Mouse (Mus musculus): ENCODE results near the gene Cdk5rap2. TPM values are rescaled to one million over a fixed set of nuclear protein-coding genes. Genes with fewer than 3 reads are reported as not detected.
A peak's percentile ranks its signal among the peaks of the same experiment; 100 is the strongest.

Cdk5rap2 gene
- total RNA-seq, 1 experiment from 2014 or later, result 17.7 TPM

DNA sequence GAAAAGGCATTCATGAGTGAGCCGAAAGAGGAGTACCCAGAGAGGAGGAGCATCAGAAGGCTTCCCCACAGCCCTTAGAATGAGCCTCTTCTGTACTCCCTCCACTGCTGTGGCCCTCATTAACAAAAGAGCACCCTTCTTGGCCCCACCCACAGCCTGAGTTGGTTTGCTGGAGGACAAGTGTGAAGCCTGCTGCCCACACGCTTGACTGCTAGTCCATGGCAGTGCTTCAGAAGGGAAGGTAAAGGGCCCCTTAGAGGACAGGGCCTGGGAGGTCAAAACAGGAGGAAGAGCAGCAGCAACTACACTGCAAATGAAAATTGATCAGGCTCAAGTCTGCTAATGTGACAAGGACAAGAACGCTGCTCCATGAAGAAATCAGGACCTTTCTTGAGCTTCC is 56.6 kb downstream of the Cdk5rap2 start:
- DNase-seq, result no peak

DNA sequence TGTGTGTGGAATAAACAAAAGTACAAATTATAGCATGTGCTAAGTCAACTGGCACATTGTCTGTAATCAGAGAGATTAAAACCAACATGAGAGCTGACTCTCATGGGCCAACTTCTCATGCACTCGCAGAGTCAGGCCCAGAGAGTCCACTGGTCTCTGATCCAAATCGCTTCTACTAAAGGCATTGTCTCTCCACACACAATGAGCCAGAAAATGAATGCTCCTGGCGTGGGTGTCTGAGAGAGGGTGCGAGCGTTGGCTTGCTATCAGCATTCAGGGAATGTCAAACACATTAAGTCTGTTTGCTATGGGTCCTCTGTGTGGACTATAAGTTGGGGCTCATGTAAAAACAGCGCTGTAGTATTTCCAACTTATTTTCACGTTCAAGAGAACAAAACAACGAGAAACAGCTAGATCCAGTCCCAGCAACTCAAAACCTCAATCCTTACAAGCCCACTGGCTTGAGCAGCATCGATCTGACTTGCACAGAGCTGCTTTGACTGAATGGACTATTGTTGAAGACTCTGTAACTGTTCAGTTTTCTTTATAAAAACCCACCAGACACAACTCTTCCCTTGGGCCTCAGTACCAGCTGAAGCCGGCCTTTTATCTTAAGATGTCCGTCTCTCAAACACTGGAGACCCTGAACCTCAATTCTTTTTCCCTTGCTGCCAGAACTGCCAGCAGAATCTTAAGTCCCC is 74.6 kb downstream of the Cdk5rap2 start:
- DNase-seq, result no peak

DNA sequence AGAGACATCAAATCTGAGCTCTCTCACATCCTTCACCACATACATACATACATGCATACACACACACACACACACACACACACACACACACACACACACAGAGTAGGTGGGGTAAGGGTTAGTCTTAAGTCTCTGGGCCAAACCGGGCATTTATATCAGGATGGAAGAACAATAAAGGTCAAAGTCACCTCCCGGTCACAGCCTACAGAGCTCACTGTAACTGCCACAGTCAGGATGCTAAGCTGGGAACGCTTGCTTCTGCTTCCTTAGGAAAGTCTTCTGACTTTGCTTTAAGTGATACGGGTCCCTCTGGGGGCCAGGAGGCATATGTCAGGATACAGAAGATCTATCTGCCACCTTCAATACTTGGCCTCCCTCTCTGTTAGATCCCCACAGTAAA is 75.2 kb downstream of the Cdk5rap2 start:
- DNase-seq, result no peak

DNA sequence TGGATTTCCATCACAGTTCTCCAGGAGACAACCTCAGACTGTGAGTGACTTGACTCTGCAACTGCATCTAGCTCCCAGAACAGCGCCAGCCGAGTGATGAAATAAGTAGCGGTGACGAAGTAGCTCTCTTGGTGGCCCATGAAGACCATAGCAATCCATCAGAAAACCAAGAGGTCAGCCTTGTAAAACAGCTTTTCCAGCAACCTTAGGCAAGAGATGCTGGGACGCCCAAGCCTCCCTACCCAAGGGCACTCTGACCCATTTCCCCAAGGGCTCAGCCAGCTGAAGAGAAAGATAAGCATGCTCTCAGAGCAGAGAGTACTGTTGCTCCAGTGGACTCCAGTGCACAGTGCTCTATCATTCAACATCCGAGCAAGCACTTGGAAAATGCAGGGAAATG is 77.3 kb downstream of the Cdk5rap2 start:
- DNase-seq, result peak; percentile 77

DNA sequence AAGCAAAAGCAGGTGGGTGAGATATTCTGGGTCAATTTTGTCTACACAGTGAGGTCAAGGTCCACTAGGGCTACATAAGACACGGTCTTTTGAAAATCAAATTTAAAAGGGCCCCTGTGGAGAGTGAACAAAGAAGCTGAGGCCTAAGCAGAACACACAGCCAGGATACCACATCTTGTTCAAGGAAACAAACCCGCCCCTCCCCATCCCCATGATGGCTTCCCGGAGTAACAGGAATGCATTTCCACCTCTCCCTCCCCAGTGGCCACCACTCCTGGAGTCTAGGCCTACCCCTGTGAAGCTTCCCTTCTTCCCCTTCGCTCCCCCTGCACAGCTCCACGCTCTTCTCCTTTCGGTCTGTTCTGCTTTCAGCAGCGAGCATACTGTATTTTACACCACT is 77.7 kb downstream of the Cdk5rap2 start:
- no peak for DNase-seq

DNA sequence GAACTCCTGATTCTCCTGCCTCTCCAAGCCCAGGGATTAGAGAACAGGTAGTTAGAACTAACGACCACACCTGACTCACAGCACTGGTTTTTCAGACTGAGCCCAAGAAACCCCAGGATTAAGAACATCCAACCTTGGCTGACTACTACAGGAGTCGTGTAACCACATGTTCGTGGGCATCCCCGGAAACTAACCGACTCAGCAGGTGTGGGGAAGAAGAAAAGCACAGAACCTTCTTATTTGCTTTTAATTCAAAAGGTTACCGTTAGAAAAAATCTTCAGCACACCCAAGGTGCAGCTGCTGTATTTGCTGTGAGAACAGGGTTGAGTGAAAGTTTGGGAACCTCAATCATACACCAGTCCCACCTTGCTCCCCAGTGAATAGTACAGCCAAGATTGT is 79.1 kb downstream of the Cdk5rap2 start:
- no peak for DNase-seq

DNA sequence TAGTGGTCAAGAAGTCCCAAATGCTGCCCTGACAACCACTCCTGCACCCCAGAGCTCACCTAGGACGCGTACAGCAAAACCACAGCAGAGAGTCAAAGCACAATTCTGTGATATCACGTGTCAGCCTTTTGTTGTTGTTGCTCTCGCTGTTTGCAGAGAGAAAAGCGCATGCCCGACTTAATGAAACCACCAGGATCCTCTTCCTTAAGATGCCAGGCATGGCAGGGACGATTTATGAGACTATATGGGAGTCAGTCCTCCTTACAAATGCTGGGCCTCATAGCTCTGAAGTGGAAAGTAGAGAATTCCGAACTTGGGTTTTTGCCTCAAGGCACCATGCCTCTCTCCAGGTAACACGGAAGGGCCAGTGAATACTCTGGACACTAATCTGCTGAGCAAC is 82.2 kb downstream of the Cdk5rap2 start:
- no peak for DNase-seq

DNA sequence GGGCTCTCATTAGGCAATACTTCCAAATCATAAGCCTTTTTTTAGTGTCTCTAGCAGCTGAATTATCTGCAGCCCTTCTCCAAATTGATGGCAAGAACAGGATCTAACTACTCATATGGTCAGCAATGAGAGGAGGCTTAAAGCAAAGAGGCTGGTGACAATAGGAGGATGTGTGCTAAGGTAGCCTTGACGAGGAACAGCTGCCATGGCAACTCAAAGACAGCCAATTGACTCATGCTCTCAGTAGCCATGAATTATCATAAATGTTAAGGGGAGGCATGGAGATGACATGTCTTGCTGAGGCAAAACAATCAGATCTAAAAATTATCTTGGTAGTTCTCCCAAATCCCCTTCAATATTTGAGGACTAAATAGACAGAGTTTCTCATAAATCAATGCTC is 82.8 kb downstream of the Cdk5rap2 start:
- DNase-seq, result peak; percentile 22

DNA sequence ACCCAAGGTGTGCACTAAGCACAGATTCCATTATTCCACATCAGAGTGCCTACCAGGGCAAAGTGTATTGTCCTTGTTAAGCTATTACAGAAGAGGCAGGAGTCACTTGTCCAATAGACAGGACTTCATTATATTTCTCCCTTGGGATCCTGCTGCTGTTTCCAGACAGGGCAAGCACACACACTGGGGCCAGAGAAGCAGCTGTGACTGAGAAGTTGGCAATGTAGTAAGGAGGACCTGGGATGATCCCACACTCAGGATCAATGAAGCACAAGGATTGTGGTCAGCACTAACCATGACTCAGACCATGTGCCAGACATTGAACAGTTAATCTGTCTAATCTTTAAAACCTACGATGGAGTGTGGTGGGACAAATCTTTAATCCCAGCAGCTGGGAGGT is 88.7 kb downstream of the Cdk5rap2 start:
- no peak for DNase-seq

DNA sequence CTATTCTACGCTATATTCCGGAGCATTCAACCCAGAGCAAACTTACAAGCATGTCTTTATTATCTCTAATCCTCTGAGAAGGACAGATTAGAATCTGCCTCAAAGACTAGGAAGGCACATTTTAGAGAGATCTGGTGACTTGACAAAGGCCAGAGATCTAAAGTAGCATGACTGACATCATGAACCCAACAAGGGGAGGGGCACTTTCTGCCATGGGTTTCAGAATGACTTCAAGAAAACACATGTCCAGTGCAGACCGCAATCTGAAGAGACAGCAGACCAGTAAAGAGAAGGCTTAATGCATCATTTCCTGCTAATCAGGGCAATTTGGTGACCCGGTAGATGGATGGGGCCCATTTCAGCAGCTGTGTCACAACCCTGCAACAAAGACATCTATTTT is 98.1 kb downstream of the Cdk5rap2 start:
- DNase-seq, result no peak

DNA sequence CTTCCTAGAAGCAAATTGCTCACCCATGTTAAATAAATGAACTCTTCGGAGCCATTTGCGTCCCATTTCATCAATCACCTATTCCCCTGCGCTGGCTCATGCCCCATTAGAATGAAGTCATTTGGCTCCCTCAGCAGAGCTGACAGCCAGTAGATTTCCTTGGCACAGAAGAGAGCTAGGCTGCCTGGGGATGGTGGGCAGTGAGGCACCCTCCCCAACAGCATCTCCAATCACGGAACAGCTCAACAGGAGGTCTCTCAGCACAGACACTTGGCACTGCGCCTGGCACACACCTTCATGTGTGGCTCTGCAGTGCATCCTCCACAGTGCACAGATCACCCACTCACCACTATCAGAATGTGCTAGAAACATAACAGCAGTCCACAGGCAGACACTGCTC is 98.7 kb downstream of the Cdk5rap2 start:
- DNase-seq, result peak; percentile 48

DNA sequence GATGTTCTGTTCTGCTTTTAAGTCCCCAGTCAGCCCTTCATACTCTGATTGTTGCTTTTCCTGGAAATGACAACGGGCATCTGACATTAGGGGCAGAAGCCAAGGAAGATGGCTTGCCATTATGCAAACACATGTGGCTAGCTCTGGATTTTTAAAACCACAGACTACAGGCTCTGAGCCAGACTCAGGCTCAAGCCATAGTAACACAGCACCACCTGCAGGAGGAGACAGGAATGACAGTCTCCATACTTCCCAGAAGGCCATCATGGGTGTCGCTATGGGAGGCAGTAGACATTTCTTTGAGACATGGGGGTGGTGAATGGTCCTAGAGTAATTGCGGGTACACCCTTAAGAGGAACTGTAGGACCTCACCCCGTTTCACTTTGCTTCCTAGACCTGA is 103.0 kb downstream of the Cdk5rap2 start:
- DNase-seq, result peak; percentile 84

DNA sequence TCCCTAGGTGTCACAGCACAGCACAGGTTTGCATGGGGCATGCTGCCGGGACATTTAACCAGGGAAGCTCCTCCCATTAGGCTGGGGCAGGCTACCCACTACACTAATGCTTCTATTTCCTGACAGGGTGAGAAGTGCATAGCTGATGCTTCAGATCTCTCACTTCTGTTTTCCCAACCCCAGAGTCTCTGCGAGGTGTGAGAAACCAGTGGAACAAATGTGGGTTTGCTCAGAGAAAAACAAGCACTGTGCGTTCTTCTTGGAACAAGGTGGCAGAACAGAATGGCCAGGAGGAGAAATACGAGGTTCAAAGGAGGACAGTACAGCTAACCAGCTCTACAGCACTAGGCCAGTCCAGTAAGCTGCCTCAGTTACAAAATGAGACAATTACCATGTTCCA is 106.4 kb downstream of the Cdk5rap2 start:
- no peak for DNase-seq

DNA sequence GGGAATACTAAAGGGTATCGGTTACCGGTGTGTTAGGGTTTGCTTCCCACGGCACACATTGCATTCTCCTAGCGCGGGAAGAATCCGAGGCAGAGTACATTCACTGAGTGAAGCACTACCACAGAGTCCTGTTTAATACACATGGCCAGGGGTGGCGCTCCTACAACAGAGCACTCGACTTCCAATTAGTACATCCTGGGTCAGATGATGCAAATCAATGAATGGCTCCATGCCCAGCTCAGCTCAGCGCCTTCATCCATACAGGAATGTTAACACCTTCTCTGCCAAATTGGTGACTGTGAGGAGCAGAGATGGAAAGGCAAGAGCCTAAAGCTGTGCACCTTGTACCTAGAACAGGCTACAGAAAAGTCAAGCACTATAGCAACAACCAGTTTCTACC is 109.1 kb downstream of the Cdk5rap2 start:
- DNase-seq, result no peak

DNA sequence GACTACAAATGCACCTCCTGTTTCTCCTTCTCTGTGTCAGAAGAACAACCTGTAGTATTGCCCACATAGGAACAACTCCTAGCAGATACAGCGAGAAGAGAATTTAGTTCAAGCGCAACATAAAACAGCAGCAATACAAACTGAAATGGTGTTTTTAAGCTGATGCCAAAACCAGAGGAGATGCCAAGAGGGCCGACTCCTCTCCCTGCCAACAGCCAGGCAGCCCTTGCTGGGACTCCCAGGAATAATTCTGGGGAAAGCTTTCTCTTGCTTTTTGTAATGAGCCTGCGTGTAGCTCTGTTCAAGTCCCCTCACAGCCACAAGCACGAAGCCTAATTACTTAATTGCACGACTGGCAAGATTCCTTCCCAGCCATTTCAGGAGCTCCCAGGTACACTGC is 120.9 kb downstream of the Cdk5rap2 start:
- DNase-seq, result no peak

DNA sequence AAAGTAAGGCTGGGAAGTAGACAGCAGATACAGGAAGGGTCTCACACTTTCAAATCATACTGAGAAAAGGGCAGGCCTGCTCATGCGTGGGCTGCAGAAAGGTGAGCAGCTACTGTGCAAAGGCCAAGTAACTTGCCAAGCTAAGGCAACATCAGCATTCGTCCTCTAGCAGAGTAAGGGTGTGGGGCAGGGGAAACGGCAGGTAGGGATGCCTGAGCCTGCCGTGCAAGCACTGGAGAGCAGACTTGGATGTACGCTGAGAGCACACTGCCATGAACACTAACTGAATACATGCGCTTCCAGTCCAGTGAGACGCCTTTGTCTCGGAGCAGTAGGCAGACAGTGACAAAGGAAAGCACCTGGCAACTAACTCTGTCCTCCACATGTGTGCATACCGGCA is 127.1 kb downstream of the Cdk5rap2 start:
- DNase-seq, result no peak

DNA sequence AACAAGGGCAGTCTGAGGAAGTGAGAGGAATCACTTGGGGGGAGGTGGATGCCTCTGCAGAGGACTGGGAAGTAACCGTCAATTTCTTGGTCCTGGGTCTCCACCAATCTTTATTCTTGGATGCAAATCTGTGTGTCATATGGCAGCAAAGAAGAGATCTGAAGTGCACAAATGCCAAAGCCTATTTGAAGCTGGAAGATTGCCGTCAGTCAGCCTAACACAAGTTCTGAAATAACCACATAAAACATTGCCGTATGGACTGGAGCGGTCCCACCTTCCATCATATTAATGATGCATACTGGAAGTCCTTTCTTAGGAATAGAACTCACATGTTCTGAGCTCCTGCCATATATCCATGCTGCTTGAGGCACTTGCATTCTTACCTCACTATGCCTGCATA is 131.4 kb downstream of the Cdk5rap2 start:
- no peak for DNase-seq

DNA sequence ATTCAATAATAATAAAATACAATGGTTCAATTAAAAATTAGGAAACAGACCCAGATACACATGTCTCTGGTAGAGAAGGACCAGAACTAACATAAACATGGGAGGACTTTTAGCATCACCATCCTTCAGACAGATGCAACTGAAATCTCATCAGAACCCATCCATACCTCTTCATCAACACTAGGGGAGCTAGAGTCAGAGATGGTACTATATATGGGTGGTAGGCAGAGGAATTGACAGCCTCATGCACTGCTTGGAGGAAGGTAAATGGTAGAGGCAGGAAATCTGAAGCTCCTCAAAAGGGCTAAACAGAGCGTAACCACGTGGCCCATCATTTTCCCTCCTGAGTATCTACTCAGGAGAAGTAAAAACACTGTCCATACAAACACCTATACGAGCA is 132.2 kb downstream of the Cdk5rap2 start:
- DNase-seq, result no peak

DNA sequence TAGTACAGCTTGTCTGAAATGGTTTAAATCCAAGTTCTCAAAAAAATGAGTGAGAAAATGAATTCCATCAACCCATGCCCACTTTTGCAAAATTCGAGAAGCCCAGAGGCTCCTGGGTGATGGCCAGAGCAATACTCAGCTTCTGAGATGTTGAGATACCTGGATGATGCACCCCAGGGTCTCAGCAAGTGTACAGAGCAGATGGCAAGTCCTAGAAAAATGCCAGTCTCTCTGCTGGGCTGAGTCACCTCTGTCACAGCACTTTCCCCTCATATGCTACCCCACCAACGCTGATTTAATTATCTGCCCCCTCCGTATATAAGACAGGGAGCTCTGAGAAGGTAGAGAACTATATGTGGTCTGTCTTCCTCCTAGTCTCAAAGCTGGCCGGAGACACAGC is 137.3 kb downstream of the Cdk5rap2 start:
- no peak for DNase-seq

DNA sequence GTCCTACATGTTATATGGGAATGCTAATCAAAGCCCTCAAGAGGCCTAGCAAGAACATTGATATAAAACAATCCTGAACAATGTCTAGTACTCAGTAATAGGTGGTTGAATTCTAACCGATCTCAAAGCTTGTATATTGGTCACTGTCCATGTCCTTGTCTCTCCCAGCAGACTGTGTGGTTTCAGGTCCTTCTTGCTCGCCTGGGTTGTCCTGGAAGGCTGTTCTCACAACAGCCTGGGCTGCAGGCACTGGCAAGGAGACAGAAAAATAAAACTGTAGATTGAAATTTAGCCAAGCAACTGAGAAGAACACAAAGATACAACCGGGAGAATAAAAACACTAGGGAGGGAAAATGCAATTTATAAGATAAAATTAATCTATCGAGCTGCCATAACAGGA is 137.7 kb downstream of the Cdk5rap2 start:
- DNase-seq, result no peak

DNA sequence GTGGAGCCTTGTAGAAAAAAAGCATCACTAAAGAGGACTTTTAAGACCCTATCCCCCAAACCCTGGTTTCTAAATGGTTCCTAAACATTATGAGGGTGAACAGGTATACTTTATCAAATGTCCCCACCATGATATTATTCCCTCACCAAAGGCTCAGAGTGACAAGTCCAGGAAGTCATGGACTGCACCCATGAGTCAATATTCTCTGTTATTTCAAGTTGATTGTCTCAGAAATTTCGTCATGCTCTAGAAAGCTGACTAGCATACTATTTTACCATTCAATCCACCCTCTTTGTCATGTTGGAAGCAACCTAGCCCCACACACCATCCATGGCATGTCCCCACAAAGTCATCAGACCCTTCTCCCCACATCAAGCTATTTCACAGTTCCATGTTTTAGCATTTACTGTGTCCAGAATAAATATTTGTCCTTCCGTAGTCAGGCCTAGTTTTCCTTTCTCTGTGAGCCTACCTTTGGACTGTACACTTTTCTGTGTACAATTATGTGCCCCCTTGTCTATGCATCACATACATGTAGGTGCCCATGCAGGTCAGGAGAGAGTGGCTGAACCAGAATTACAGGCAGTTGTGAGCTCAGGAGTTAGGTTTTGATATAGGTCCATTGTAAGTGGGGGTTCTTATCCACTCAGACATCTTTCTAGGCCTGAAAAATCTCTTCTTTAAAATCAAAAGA is 142.9 kb downstream of the Cdk5rap2 start:
- DNase-seq, result no peak

DNA sequence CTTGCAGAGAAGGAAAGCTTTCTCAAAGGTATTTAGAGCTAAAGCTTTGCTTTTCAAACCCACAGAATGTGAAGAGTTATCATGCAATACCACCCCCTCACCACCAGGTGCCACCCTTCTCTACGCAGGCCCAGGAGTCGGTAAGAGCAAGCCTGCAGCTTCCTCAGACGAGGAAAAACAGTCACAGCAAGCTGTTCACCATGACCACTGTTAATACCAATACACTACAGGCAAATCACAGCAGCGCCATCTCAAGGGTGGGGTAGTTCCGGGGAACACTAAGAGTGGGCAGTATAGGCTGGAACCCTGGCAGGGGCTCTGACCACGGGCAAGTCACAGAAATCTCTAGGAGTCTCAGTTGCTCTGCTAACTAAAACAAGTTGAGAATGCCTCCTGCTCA is 145.0 kb downstream of the Cdk5rap2 start:
- DNase-seq, result peak; percentile 80

DNA sequence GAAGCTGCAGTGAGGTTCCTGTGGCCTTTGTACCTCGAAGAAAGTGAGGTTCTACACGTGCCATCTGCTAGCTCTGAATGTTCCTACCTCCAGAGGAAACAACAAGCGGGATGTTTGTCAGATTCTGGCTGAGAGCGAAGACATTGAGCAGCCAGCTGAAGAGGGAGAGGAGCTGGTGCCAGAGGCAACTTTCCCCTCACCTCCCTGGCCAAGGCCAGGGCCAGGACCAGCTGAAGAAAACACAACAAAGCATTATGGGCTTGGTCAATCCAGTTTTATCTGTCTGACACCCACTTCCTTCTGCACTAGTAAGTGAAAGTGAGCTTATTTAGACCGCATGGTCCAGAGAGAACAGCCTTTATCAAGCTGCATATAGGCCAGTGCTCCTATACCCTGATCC is 147.4 kb downstream of the Cdk5rap2 start:
- DNase-seq, result no peak

DNA sequence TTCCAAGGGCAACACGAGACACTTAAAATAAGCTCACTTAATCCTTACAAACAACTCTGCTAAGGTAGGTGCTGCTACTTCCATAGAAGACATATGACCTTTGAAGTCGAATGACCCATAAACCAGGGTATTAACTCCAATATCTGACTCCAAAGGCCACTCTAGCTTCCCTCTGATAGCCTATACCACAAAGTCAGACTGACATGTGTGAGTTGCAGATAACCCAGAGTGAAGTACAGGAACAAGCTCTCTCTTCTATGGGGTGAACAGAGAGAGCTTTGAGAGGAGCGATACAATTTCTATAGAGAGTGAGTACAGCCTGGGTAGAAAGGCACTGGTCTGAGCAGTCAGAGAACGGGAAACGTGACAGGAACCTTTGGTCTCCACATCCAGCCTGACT is 148.9 kb downstream of the Cdk5rap2 start:
- no peak for DNase-seq

Data from adrenal gland, postnatal 14 days (tissue).